Mouse (Mus musculus) monocyte, adult 2 months (primary cell): ENCODE results near the gene Ceacam11.
"Not testable (repeated sequence)": the region's sequence is repeated elsewhere in the genome, so short reads cannot be mapped to it uniquely, and the experiment has no call there.

ENCODE experiments used
- DNase-seq, 2 experiments: peaks; one replicate each; pipeline ENCODE4 v3.0.0; 2022; ENCODE audit warnings: low spot score in 2 of 2, low read depth in 1 of 2

Gene Ceacam11

DNA sequence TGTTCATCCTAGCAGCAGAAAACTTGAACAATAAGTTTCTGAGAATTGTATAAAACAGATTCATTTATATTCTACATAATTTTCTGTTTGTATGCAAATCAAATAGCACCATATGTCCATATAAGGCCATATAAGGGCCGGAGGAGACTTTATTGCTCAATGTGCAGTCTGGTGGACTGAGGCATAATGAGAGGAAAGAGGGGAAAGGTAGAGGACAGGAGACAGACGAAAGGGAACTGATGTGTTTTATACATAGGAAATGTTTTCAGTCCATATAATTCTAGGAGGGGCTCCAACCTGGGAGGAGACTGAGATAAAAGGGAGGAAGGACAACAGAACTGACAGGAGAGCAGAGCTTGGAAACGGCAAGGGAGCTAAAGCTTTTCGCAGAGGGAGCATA lies at the start of gene Ceacam11:
Gene Ceacam11, plus strand, starts transcription at position 301 of the 400 bp plus-strand sequence.
- no peak for DNase-seq

DNA sequence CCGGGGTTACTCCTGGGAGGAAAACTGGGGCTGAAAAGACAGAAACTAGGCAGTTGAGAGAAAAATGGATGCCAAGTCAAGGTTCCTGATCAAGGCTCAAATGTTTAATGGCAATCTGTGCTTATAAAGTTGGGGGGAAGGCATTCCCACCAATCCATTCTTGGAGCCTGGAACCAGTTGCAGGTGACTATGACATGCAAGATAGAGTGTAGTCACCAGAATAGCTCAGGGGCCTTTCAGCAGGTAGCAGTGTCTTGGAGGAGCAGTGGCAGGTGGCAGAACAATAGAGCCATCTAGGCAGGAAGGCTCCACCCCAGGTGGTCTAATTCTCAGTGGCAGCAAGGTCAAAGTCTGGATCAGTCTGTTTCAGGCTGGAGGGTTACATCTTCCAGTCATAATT lies 29.2 kb downstream of the Ceacam11 start:
- DNase-seq, result not testable (repeated sequence)

DNA sequence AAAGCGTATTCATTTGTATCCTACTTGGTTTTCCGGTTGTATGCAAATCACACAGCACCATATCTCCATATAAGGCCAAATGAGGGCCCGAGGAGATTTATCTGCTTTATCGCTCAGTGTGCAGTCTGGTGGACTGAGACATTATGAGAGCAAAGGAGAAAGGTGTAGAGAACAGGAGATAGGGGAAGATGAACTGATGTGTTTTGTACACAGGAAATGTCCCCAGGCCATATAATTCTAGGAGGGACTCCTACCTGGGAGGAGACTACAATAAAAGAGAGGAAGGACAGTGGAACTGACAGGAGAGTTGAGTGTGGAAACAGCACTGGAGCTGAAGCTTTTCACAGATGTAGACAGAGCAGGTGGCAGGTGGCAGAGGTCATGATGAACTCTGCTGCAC lies 37.7 kb downstream of the Ceacam11 start, which contains the start of gene Ceacam13:
Gene Ceacam13, plus strand, starts transcription at position 301 of the 400 bp plus-strand sequence.
- no peak for DNase-seq
